Comparison of ENCODE assay signal across 8 mouse cellular contexts in the genomic region with DNA sequence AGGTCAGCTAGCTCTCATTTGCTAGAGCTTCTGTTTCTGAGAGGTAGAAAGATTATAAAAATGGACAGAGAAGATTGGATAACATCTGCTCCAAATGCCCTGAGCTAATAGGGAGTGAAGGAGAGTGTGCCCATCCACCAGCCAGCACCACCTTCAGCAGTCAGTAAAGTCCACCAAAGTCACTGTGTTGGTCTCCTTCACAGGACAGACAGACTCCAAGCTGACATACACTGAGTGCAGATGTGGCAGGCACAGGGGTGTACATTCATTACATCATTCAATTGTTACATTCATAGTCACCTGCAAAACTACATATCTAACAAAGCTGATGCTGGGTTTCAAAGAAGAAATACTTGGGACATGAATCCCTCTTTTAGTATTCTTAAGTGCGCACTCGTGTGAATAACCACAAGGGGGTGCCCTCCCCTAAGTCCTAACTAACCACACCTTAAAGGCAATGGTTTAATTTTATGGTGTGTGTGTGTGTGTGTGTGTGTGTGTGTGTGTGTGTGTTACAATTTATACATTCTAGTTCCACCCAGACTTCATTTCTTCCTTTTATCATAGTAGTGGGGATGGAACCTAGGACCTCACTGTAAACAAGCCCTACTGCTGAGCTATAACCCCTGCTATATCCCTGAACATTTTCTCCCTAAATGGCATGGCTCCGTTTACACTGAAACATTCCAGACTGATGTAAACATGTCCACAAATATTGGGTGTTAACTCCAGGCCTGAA.
DNase-seq lines count a peak whose midpoint lies in the region; ATAC-seq and TF ChIP-seq lines count a peak whose summit lies in the region.
"Had no signal": no experiment of that assay in that cellular context is flagged by ENCODE, and none has a peak within 500 bp of the region (broad histone marks: within the 10 kb centered on the region; RNA-seq: fewer than 3 reads in every experiment).

No protein-coding gene starts in this region.

- no peaks in the 10 kb centered on the region for H3K36me3 ChIP-seq in E14TG2a.4 (ENCODE audit: insufficient read depth, low read length)
- H3K36me3 ChIP-seq: liver, embryonic 15.5 days had no signal

- no peaks in the 10 kb centered on the region for H3K4me1 ChIP-seq in E14TG2a.4 (replicated peaks; ENCODE audit: low read depth, low read length)
- H3K4me1 ChIP-seq: liver, embryonic 15.5 days had no signal

- peak; percentile 48 for DNase-seq in 3T3-L1 (ENCODE audit: low read depth, low spot score)
- peak; percentile 33 for DNase-seq in embryo, embryonic 9.5 days (ENCODE audit: extremely low spot score)
- DNase-seq in layer of hippocampus, postnatal 10 days (ENCODE audit: low spot score in 2 of 2) = peak; percentile 35 to 62
- peak; percentile 46 for DNase-seq in right cerebral cortex, postnatal 4 days

- ATAC-seq in hematopoietic stem cell, adult 5-6 weeks (replicated peaks in 1 of 2; ENCODE audit: insufficient read depth in 1 of 2, low FRiP score in 2 of 2, low TSS enrichment in 1 of 2, low read depth in 1 of 2, poor library complexity in 2 of 2, severe bottlenecking in 2 of 2) = peak; percentile 82 to 89; a peak in 3 of 4 replicates
- ATAC-seq in megakaryocyte, adult 5-6 weeks (ENCODE audit: poor library complexity, severe bottlenecking) = peak; percentile 84

- no peaks in the 10 kb centered on the region for H3K27me3 ChIP-seq in E14TG2a.4 (ENCODE audit: insufficient read depth, low read length)
- H3K27me3 ChIP-seq: liver, embryonic 15.5 days had no signal

- H3K4me3 ChIP-seq in E14TG2a.4 (replicated peaks; ENCODE audit: low read length) = no peak overlapping the region
- H3K4me3 ChIP-seq: liver, embryonic 15.5 days had no signal

- TF ChIP-seq CTCF in E14TG2a.4 (conservative IDR thresholded peaks at IDR 0.05; ENCODE audit: low read length) = peak; percentile 63

- H3K9me3 ChIP-seq in E14TG2a.4 (ENCODE audit: low read length) = no peaks in the 10 kb centered on the region
- H3K9me3 ChIP-seq: liver, embryonic 15.5 days had no signal
